Mouse (Mus musculus): ENCODE data around the gene Ly86. TPM values are rescaled to one million over a fixed set of nuclear protein-coding genes. Genes with fewer than 3 reads are reported as not detected.
A peak's percentile ranks its signal among the peaks of the same experiment; 100 is the strongest.

Gene Ly86
- total and polyA plus RNA-seq, 3 experiments = not detected

DNA sequence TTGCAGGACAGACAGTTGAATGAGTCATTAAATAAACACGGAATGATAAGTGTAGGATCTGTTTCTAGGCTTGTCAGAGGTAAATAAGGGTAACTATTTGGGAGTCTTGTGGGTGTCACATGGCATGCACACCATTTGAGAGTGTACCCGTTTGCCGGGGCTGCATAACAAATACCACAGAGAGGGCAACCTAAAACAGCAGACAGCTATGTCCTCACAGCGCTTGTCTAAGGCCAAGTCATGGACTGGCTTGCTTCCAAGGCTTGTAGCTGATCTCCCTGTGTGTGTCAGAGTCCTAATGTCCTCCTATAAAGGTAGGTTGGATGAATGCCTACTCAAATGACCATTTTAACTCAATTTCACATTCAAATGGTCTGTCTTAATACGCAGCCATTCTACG is 120.7 kb downstream of the Ly86 start:
- no peak for DNase-seq (ENCODE audit: low read depth, low spot score)
- Histone ChIP-seq H3K79me2 (ENCODE audit: control insufficient read depth, insufficient read depth, low read length, poor library complexity) (no peaks in the 10 kb centered on the region), H3K4me1 (ENCODE audit: control insufficient read depth in 1 of 2, insufficient read depth in 2 of 2, low read length in 2 of 2) (no peaks in the 10 kb centered on the region), H3K27me3 (ENCODE audit: control insufficient read depth in 1 of 2, insufficient read depth in 2 of 2, low read length in 2 of 2) (peaks cover 0 to 6% of the 10 kb centered on the region in 2 experiments), H3K9ac (ENCODE audit: control insufficient read depth, low read depth, low read length, poor library complexity, severe bottlenecking) (no peak overlapping the region), H3K27ac (ENCODE audit: control insufficient read depth, low read depth, low read length) (no peak overlapping the region), H3K4me3 (ENCODE audit: control insufficient read depth in 1 of 2, insufficient read depth in 1 of 2, low read depth in 2 of 2, low read length in 2 of 2) (no peak overlapping the region), H3K9me3 (replicated peaks; ENCODE audit: insufficient read depth, low read length) (no peaks in the 10 kb centered on the region), H3K36me3 (ENCODE audit: control insufficient read depth in 1 of 2, insufficient read depth in 2 of 2, low read length in 2 of 2) (no peaks in the 10 kb centered on the region)
- TF ChIP-seq MAZ (IDR thresholded peaks at IDR 0.05; ENCODE audit: low read depth, low read length) = no peak
- no peak for TF ChIP-seq CHD2 (IDR thresholded peaks at IDR 0.05; ENCODE audit: low read length)
- no peak for TF ChIP-seq RCOR1 (IDR thresholded peaks at IDR 0.05; ENCODE audit: low read depth, low read length)
- TF ChIP-seq SMC3 (IDR thresholded peaks at IDR 0.05; ENCODE audit: low read depth, low read length) = no peak
- TF ChIP-seq MXI1 (IDR thresholded peaks at IDR 0.05; ENCODE audit: low read depth, low read length) = no peak
- TF ChIP-seq ZMIZ1 (IDR thresholded peaks at IDR 0.05; ENCODE audit: low read depth, low read length) = no peak
- no peak for TF ChIP-seq CTCF (IDR thresholded peaks at IDR 0.05 in 2 of 3, conservative IDR thresholded peaks at IDR 0.05 in 1 of 3; ENCODE audit: control insufficient read depth in 1 of 3, insufficient read depth in 1 of 3, low read depth in 2 of 3, low read length in 3 of 3, poor library complexity in 1 of 3, severe bottlenecking in 1 of 3)
- TF ChIP-seq USF1 (IDR thresholded peaks at IDR 0.05; ENCODE audit: low read depth, low read length) = no peak
- TF ChIP-seq POLR2AphosphoS5 (IDR thresholded peaks at IDR 0.05; ENCODE audit: borderline replicate concordance, low read depth, low read length) = no peak
- TF ChIP-seq E2F4 (IDR thresholded peaks at IDR 0.05; ENCODE audit: borderline replicate concordance, low read depth, low read length) = no peak
- no peak for TF ChIP-seq ETS1 (IDR thresholded peaks at IDR 0.05; ENCODE audit: low read depth, low read length)
- TF ChIP-seq UBTF (IDR thresholded peaks at IDR 0.05; ENCODE audit: borderline replicate concordance, insufficient read depth, low read depth, low read length) = no peak
- no peak for TF ChIP-seq TBP (IDR thresholded peaks at IDR 0.05; ENCODE audit: low read depth, low read length)
- TF ChIP-seq HCFC1 (IDR thresholded peaks at IDR 0.05; ENCODE audit: low read depth, low read length) = no peak
- no peak for TF ChIP-seq CHD1 (IDR thresholded peaks at IDR 0.05; ENCODE audit: low read depth, low read length)
- TF ChIP-seq GATA1 (IDR thresholded peaks at IDR 0.05; ENCODE audit: low read depth, low read length) = no peak
- no peak for TF ChIP-seq MYB (IDR thresholded peaks at IDR 0.05; ENCODE audit: low read depth, low read length)
- no peak for TF ChIP-seq MEF2A (IDR thresholded peaks at IDR 0.05; ENCODE audit: extremely low read depth, insufficient replicate concordance, low read depth, low read length, poor library complexity, severe bottlenecking)

DNA sequence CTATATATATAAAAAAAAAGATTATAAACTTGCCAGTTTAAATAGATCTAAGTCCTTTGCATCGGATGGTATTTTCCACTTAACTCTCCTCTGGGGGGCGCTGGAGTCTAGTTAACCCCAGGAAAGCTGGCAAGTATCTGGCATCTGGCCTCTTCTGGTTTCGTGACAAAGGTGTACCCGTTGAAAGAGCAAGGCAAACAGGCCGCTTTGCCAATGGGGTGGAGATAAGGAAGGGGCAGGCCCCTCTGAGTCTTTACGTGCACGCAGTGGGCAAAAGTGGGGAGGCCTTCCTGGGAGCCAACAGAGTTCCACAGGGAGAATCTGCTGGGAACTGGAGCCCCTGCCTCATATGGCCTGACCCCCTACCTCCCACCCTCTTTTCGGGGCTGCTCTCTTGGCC is 122.8 kb downstream of the Ly86 start:
- no peak overlapping the region for H3K4me3 ChIP-seq (ENCODE audit: control insufficient read depth in 1 of 2, insufficient read depth in 1 of 2, low read depth in 2 of 2, low read length in 2 of 2)
- peak; percentile 52 for DNase-seq (ENCODE audit: low read depth, low spot score)

More for the DNA sequence above, 122.8 kb downstream of the Ly86 start:
- Histone ChIP-seq H3K4me1 (ENCODE audit: control insufficient read depth in 1 of 2, insufficient read depth in 2 of 2, low read length in 2 of 2) (no peaks in the 10 kb centered on the region), H3K27ac (ENCODE audit: control insufficient read depth, low read depth, low read length) (no peak overlapping the region), H3K9ac (ENCODE audit: control insufficient read depth, low read depth, low read length, poor library complexity, severe bottlenecking) (no peak overlapping the region), H3K27me3 (ENCODE audit: control insufficient read depth in 1 of 2, insufficient read depth in 2 of 2, low read length in 2 of 2) (peaks cover 0 to 6% of the 10 kb centered on the region in 2 experiments), H3K79me2 (ENCODE audit: control insufficient read depth, insufficient read depth, low read length, poor library complexity) (no peaks in the 10 kb centered on the region), H3K36me3 (ENCODE audit: control insufficient read depth in 1 of 2, insufficient read depth in 2 of 2, low read length in 2 of 2) (no peaks in the 10 kb centered on the region), H3K9me3 (replicated peaks; ENCODE audit: insufficient read depth, low read length) (no peaks in the 10 kb centered on the region)
- TF ChIP-seq CTCF (IDR thresholded peaks at IDR 0.05 in 2 of 3, conservative IDR thresholded peaks at IDR 0.05 in 1 of 3; ENCODE audit: control insufficient read depth in 1 of 3, insufficient read depth in 1 of 3, low read depth in 2 of 3, low read length in 3 of 3, poor library complexity in 1 of 3, severe bottlenecking in 1 of 3) (peak; percentile 32 to 56 (median 46); a peak in 5 of 6 replicates), UBTF (IDR thresholded peaks at IDR 0.05; ENCODE audit: borderline replicate concordance, insufficient read depth, low read depth, low read length) (no peak), ZC3H11A (IDR thresholded peaks at IDR 0.05; ENCODE audit: low read depth, low read length) (peak; percentile 36), NRF1 (IDR thresholded peaks at IDR 0.05; ENCODE audit: insufficient read depth, low read depth, low read length, poor library complexity, severe bottlenecking) (no peak), SMC3 (IDR thresholded peaks at IDR 0.05; ENCODE audit: low read depth, low read length) (peak; percentile 49), GATA1 (IDR thresholded peaks at IDR 0.05; ENCODE audit: low read depth, low read length) (no peak), RAD21 (IDR thresholded peaks at IDR 0.05; ENCODE audit: low read depth, low read length) (peak; percentile 71)

Data from MEL (cell line).